Mouse (Mus musculus) lung, embryonic 14.5 days (tissue): ENCODE data around the gene Pigq. TPM values are rescaled to one million over a fixed set of nuclear protein-coding genes. Genes with fewer than 3 reads are reported as not detected.

Experiments
- ATAC-seq: fragments of 200-750 bp; cut with Nextera tagmentation; 2 replicates; pipeline ENCODE4 v1.8.0; 2017; ENCODE audit warnings: mild to moderate bottlenecking, moderate TSS enrichment, moderate library complexity; ENCODE audit not compliant: insufficient read depth
- DNase-seq: peaks from one replicate; pipeline ENCODE4 v3.0.0-alpha.2; 2015
- H3K27ac ChIP-seq: fragments of 300-500 bp; sonication (generic); 2 replicates; pipeline ENCODE4 v1.5.1; 2014; ENCODE audit warnings: low read depth, mild to moderate bottlenecking, moderate library complexity
- H3K27me3 ChIP-seq: fragments of 300-500 bp; sonication (generic); 2 replicates; pipeline ENCODE4 v1.6.1; 2014; ENCODE audit warnings: low read length, control low read depth; ENCODE audit not compliant: insufficient read depth
- H3K36me3 ChIP-seq: fragments of 300-500 bp; sonication (generic); 2 replicates; pipeline ENCODE4 v1.6.1; 2014; ENCODE audit warnings: control low read depth; ENCODE audit not compliant: insufficient read depth
- H3K4me1 ChIP-seq: fragments of 300-500 bp; sonication (generic); 2 replicates; pipeline ENCODE4 v1.6.1; 2014; ENCODE audit warnings: antibody characterized with exemption, control low read depth; ENCODE audit not compliant: insufficient read depth
- H3K4me2 ChIP-seq: fragments of 300-500 bp; sonication (generic); 2 replicates; pipeline ENCODE4 v1.6.1; 2014; ENCODE audit warnings: mild to moderate bottlenecking
- H3K4me3 ChIP-seq: fragments of 300-500 bp; sonication (generic); 2 replicates; pipeline ENCODE4 v1.5.1; 2014; ENCODE audit warnings: low read depth, low read length
- H3K9ac ChIP-seq: fragments of 300-500 bp; sonication (generic); 2 replicates; pipeline ENCODE4 v1.6.1; 2014
- H3K9me3 ChIP-seq: fragments of 300-500 bp; sonication (generic); 2 replicates; pipeline ENCODE4 v1.6.1; 2016; ENCODE audit warnings: low read depth, low read length, control low read depth
- CTCF ChIP-seq: IDR thresholded peaks from 2 replicates; pipeline ENCODE4 v1.5.1; 2016; ENCODE audit warnings: antibody characterized with exemption, low read depth
- WGBS: fragments of 180-500 bp; shearing (Covaris S2); extraction: QIAGEN DNeasy Blood & Tissue Kit; methylation state at CpG from one replicate; pipeline ENCODE4 v1.1.7; 2014; 5-methylcytosine and 5-hydroxymethylcytosine counted together
- polyA plus RNA-seq: library from polyadenylated mRNA; unstranded; fragments of >200 nt; fragmentation: Nextera tagmentation; extraction: Ambion mirVana; gene quantifications from 2 replicates; pipeline ENCODE4 v1.2.1, GENCODE M21; 2014

Gene Pigq
- polyA plus RNA-seq, 1 experiment from 2014 or later = 69.0 TPM

GRCm38 (mm10) chr17:25919786-25920642 is 24.7 kb downstream of the Pigq start:
- H3K36me3 ChIP-seq = 0 out of 2 replicates have a peak, but pooled peaks cover 4% of the 10 kb centered on the region
- DNase-seq = peak; percentile 100
- peak overlapping the region; percentile 75 for H3K27ac ChIP-seq
- peak; percentile 99 for ATAC-seq
- H3K4me1 ChIP-seq = peaks cover 10% of the 10 kb centered on the region; the same call in 1 of the 2 replicates
- peak overlapping the region; percentile 97 for H3K4me3 ChIP-seq
- H3K27me3 ChIP-seq = no peaks in the 10 kb centered on the region
- WGBS = under 1% methylated on average over 35 of the region's 40 CpGs
- peak overlapping the region; percentile 77 for H3K9ac ChIP-seq
- H3K9me3 ChIP-seq = no peaks in the 10 kb centered on the region
- TF ChIP-seq CTCF = peak; percentile 1; the same call in 1 of the 2 replicates
- H3K4me2 ChIP-seq = peak overlapping the region; percentile 59

- H3K4me1 ChIP-seq = peaks cover 10% of the 10 kb centered on the region; the same call in 1 of the 2 replicates
- ATAC-seq (peak; percentile 1), DNase-seq (peak; percentile 49)
Measured at GRCm38 (mm10) chr17:25919144-25919785, 25.5 kb downstream of the Pigq start, which contains the start of gene Rab40c. Rab40c (minus strand) TSS chr17:25919727.

GRCm38 (mm10) chr17:25918037-25918750 is 26.5 kb downstream of the Pigq start:
- 79% methylated on average over 9 of the region's 9 CpGs for WGBS
- no peak for DNase-seq
- H3K4me1 ChIP-seq = peaks cover 10% of the 10 kb centered on the region; the same call in 1 of the 2 replicates
- H3K36me3 ChIP-seq = 0 out of 2 replicates have a peak, but pooled peaks cover 4% of the 10 kb centered on the region
- no peaks in the 10 kb centered on the region for H3K27me3 ChIP-seq
- H3K4me2 ChIP-seq = peak overlapping the region; percentile 92
- TF ChIP-seq CTCF = no peak
- H3K27ac ChIP-seq = no peak overlapping the region
- ATAC-seq = no peak
- peak overlapping the region; percentile 97 for H3K4me3 ChIP-seq
- H3K9me3 ChIP-seq = no peaks in the 10 kb centered on the region
- peak overlapping the region; percentile 77 for H3K9ac ChIP-seq

More at GRCm38 (mm10) chr17:25919144-25919785, 25.5 kb downstream of the Pigq start, which contains the start of gene Rab40c:
- Histone ChIP-seq H3K9ac (peak within 1 kb of the TSS; percentile 77), H3K27me3 (no peaks in the 10 kb centered on the region), H3K36me3 (0 out of 2 replicates have a peak, but pooled peaks cover 4% of the 10 kb centered on the region), H3K4me3 (peak within 1 kb of the TSS; percentile 97), H3K27ac (peak within 1 kb of the TSS; percentile 75), H3K4me2 (peak within 1 kb of the TSS; percentile 92), H3K9me3 (no peaks in the 10 kb centered on the region)
- WGBS = under 1% methylated on average over 57 of the region's 78 CpGs
- TF ChIP-seq CTCF = no peak

GRCm38 (mm10) chr17:25916931-25917647 is 27.6 kb downstream of the Pigq start:
- no peaks in the 10 kb centered on the region for H3K9me3 ChIP-seq
- no peak for ATAC-seq
- no peak for DNase-seq
- no peak overlapping the region for H3K27ac ChIP-seq
- H3K4me3 ChIP-seq = no peak overlapping the region
- no peak for TF ChIP-seq CTCF
- WGBS = 76% methylated on average over 8 of the region's 8 CpGs
- no peaks in the 10 kb centered on the region for H3K27me3 ChIP-seq
- H3K4me2 ChIP-seq = no peak overlapping the region; the same call in 1 of the 2 replicates
- H3K36me3 ChIP-seq = 0 out of 2 replicates have a peak, but pooled peaks cover 4% of the 10 kb centered on the region
- H3K9ac ChIP-seq = no peak overlapping the region
- H3K4me1 ChIP-seq = peaks cover 10% of the 10 kb centered on the region; the same call in 1 of the 2 replicates

GRCm38 (mm10) chr17:25914295-25914694 is 30.4 kb downstream of the Pigq start:
- no peaks in the 10 kb centered on the region for H3K9me3 ChIP-seq
- no peak for TF ChIP-seq CTCF
- WGBS = 75% methylated on average over 4 of the region's 4 CpGs
- no peak overlapping the region for H3K9ac ChIP-seq
- DNase-seq (no peak), ATAC-seq (no peak)
- no peaks in the 10 kb centered on the region for H3K27me3 ChIP-seq
- 0 out of 2 replicates have a peak, but pooled peaks cover 4% of the 10 kb centered on the region for H3K36me3 ChIP-seq
- no peak overlapping the region for H3K4me3 ChIP-seq
- no peak overlapping the region for H3K4me2 ChIP-seq
- peaks cover 10% of the 10 kb centered on the region; the same call in 1 of the 2 replicates for H3K4me1 ChIP-seq
- no peak overlapping the region for H3K27ac ChIP-seq

GRCm38 (mm10) chr17:25913877-25914275 is 30.9 kb downstream of the Pigq start:
- 53% methylated on average over 1 of the region's 1 CpGs for WGBS
- DNase-seq (peak; percentile 28), ATAC-seq (no peak)
- no peaks in the 10 kb centered on the region for H3K9me3 ChIP-seq
- H3K36me3 ChIP-seq = 0 out of 2 replicates have a peak, but pooled peaks cover 4% of the 10 kb centered on the region
- H3K4me2 ChIP-seq = no peak overlapping the region
- no peak overlapping the region for H3K27ac ChIP-seq
- no peaks in the 10 kb centered on the region for H3K27me3 ChIP-seq
- H3K4me1 ChIP-seq = peaks cover 10% of the 10 kb centered on the region; the same call in 1 of the 2 replicates
- no peak for TF ChIP-seq CTCF
- no peak overlapping the region for H3K9ac ChIP-seq
- no peak overlapping the region for H3K4me3 ChIP-seq
